Mouse (Mus musculus): Measurements from ENCODE around the gene Trim25.

DNA sequence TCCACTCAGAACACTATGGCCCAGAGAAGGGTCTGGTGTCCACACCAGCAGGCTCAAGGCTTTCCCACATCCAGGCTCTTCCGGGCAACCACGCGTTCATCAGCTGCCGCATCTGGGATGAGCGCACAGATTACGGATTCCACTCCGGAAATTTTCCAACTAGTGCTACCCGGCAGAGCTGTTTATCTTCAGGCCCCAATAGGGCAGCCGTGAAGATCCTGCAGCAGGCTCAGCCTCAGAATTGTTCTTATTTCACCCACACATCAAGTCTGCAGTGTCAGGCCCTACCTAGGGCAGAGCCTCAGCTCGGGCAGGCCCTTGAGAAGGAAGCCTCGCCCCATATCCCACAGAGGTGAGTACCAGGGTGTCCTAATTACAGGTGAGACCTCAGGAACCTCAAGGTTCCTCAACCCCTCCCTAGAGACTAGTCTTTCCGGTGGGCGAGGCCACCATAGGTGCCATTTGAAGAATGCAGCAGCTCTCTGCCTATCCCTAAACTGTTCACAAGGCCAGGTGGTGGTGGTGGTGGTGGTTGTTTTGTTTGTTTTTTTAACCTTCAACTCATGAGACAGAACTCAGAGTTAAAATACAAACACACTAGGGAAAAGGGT lies 48.4 kb upstream of the Trim25 start:
- TF ChIP-seq POLR2A (IDR thresholded peaks at IDR 0.05; ENCODE audit: extremely low read depth, insufficient read depth, low read length) = no peak
- TF ChIP-seq CTCF (IDR thresholded peaks at IDR 0.05; ENCODE audit: low read depth, low read length) = no peak

All from liver, adult 2 months (tissue).